Mouse (Mus musculus): ENCODE data around the gene Cavin3. TPM values are rescaled to one million over a fixed set of nuclear protein-coding genes. Genes with fewer than 3 reads are reported as not detected.

The Cavin3 gene
- polyA plus RNA-seq, 1 experiment from 2014 or later, result 17.8 TPM

- H3K4me2 ChIP-seq, result no peak overlapping the region
- no peak overlapping the region for H3K9ac ChIP-seq (ENCODE audit: low read depth, low read length)
- DNase-seq (ENCODE audit: low spot score) (no peak), ATAC-seq (replicated peaks; ENCODE audit: low FRiP score) (no peak)
- H3K27me3 ChIP-seq (replicated peaks; ENCODE audit: control insufficient read depth, insufficient read depth, low read length), result no peaks in the 10 kb centered on the region
- no peak overlapping the region for H3K4me3 ChIP-seq (ENCODE audit: low read depth, low read length)
- H3K27ac ChIP-seq (ENCODE audit: low read depth, low read length), result no peak overlapping the region
- H3K9me3 ChIP-seq (ENCODE audit: control insufficient read depth, low read length), result no peaks in the 10 kb centered on the region
- H3K36me3 ChIP-seq (ENCODE audit: control insufficient read depth, insufficient read depth, low read length), result no peaks in the 10 kb centered on the region
- WGBS, result 73% methylated on average over 6 of the region's 6 CpGs
- H3K4me1 ChIP-seq (replicated peaks; ENCODE audit: control insufficient read depth, insufficient read depth, low read length), result no peaks in the 10 kb centered on the region; the same call in 1 of the 2 replicates
Observed at GRCm38 (mm10) chr7:105487104-105487876, 5.2 kb upstream of the Cavin3 start.

DNA sequence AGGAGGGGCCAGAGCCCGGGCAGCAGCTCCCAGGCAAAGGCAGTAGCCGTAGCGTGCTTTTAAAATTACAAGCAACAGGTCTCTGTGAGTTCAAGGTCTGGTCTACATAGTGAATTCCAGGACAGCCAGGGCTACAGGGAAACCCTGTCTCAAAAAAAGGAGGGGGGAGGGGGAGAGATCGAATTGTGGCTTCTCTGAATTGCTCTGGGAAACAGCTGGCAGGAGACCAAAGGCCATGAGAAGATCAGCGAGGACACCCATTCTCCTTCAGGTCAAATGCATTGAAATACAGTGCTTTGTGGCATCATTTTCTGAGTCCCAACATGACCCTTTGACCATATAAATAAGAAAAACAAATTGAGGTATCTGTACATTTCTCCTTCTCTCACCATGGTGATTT is 2.9 kb upstream of the Cavin3 start:
- DNase-seq (ENCODE audit: low spot score) (no peak), ATAC-seq (replicated peaks; ENCODE audit: low FRiP score) (no peak)
- Histone ChIP-seq H3K4me2 (no peak overlapping the region), H3K9ac (ENCODE audit: low read depth, low read length) (no peak overlapping the region), H3K9me3 (ENCODE audit: control insufficient read depth, low read length) (no peaks in the 10 kb centered on the region), H3K4me3 (ENCODE audit: low read depth, low read length) (no peak overlapping the region), H3K4me1 (replicated peaks; ENCODE audit: control insufficient read depth, insufficient read depth, low read length) (peaks cover 5% of the 10 kb centered on the region), H3K36me3 (ENCODE audit: control insufficient read depth, insufficient read depth, low read length) (no peaks in the 10 kb centered on the region), H3K27ac (ENCODE audit: low read depth, low read length) (no peak overlapping the region), H3K27me3 (replicated peaks; ENCODE audit: control insufficient read depth, insufficient read depth, low read length) (peaks cover 17% of the 10 kb centered on the region)
- 71% methylated on average over 5 of the region's 5 CpGs for WGBS

GRCm38 (mm10) chr7:105482426-105482825 is 326 bp upstream of the Cavin3 start:
- ATAC-seq (replicated peaks; ENCODE audit: low FRiP score) (0 out of 2 replicates have a peak, but pooled peaks have one; percentile 22), DNase-seq (ENCODE audit: low spot score) (peak; percentile 38)
- whole genome bisulfite sequencing, result 43% methylated on average over 8 of the region's 8 CpGs
- Histone ChIP-seq H3K36me3 (ENCODE audit: control insufficient read depth, insufficient read depth, low read length) (no peaks in the 10 kb centered on the region), H3K9me3 (ENCODE audit: control insufficient read depth, low read length) (no peaks in the 10 kb centered on the region), H3K27me3 (replicated peaks; ENCODE audit: control insufficient read depth, insufficient read depth, low read length) (peaks cover 17% of the 10 kb centered on the region), H3K27ac (ENCODE audit: low read depth, low read length) (no peak overlapping the region), H3K4me2 (peak overlapping the region; percentile 81), H3K4me1 (replicated peaks; ENCODE audit: control insufficient read depth, insufficient read depth, low read length) (peaks cover 5% of the 10 kb centered on the region), H3K9ac (ENCODE audit: low read depth, low read length) (peak overlapping the region; percentile 60; the same call in 1 of the 2 replicates), H3K4me3 (ENCODE audit: low read depth, low read length) (peak overlapping the region; percentile 48)

GRCm38 (mm10) chr7:105480561-105481504 is 1.3 kb downstream of the Cavin3 start:
- no peaks in the 10 kb centered on the region for H3K9me3 ChIP-seq (ENCODE audit: control insufficient read depth, low read length)
- no peak overlapping the region for H3K9ac ChIP-seq (ENCODE audit: low read depth, low read length)
- ATAC-seq (replicated peaks; ENCODE audit: low FRiP score) (no peak), DNase-seq (ENCODE audit: low spot score) (no peak)
- H3K4me1 ChIP-seq (replicated peaks; ENCODE audit: control insufficient read depth, insufficient read depth, low read length), result peaks cover 5% of the 10 kb centered on the region
- WGBS, result 67% methylated on average over 23 of the region's 23 CpGs
- H3K27ac ChIP-seq (ENCODE audit: low read depth, low read length), result no peak overlapping the region
- peaks cover 17% of the 10 kb centered on the region for H3K27me3 ChIP-seq (replicated peaks; ENCODE audit: control insufficient read depth, insufficient read depth, low read length)
- peak overlapping the region; percentile 81 for H3K4me2 ChIP-seq
- no peaks in the 10 kb centered on the region for H3K36me3 ChIP-seq (ENCODE audit: control insufficient read depth, insufficient read depth, low read length)
- H3K4me3 ChIP-seq (ENCODE audit: low read depth, low read length), result peak overlapping the region; percentile 48

- H3K27me3 ChIP-seq (replicated peaks; ENCODE audit: control insufficient read depth, insufficient read depth, low read length), result peaks cover 17% of the 10 kb centered on the region
- ATAC-seq (replicated peaks; ENCODE audit: low FRiP score) (no peak), DNase-seq (ENCODE audit: low spot score) (no peak)
- no peak overlapping the region for H3K4me3 ChIP-seq (ENCODE audit: low read depth, low read length)
- no peak overlapping the region for H3K27ac ChIP-seq (ENCODE audit: low read depth, low read length)
- H3K36me3 ChIP-seq (ENCODE audit: control insufficient read depth, insufficient read depth, low read length), result no peaks in the 10 kb centered on the region
- no peaks in the 10 kb centered on the region for H3K9me3 ChIP-seq (ENCODE audit: control insufficient read depth, low read length)
- no peak overlapping the region for H3K9ac ChIP-seq (ENCODE audit: low read depth, low read length)
- 76% methylated on average over 5 of the region's 5 CpGs for WGBS
- no peak overlapping the region for H3K4me2 ChIP-seq
- peaks cover 5% of the 10 kb centered on the region for H3K4me1 ChIP-seq (replicated peaks; ENCODE audit: control insufficient read depth, insufficient read depth, low read length)
Observed at GRCm38 (mm10) chr7:105480081-105480480, 2.0 kb downstream of the Cavin3 start.

GRCm38 (mm10) chr7:105479232-105479631 is 2.9 kb downstream of the Cavin3 start:
- H3K4me2 ChIP-seq, result no peak overlapping the region
- peaks cover 5% of the 10 kb centered on the region for H3K4me1 ChIP-seq (replicated peaks; ENCODE audit: control insufficient read depth, insufficient read depth, low read length)
- no peaks in the 10 kb centered on the region for H3K9me3 ChIP-seq (ENCODE audit: control insufficient read depth, low read length)
- no peak for ATAC-seq (replicated peaks; ENCODE audit: low FRiP score)
- H3K27ac ChIP-seq (ENCODE audit: low read depth, low read length), result no peak overlapping the region
- 77% methylated on average over 6 of the region's 6 CpGs for WGBS
- peaks cover 17% of the 10 kb centered on the region for H3K27me3 ChIP-seq (replicated peaks; ENCODE audit: control insufficient read depth, insufficient read depth, low read length)
- no peak for DNase-seq (ENCODE audit: low spot score)
- no peaks in the 10 kb centered on the region for H3K36me3 ChIP-seq (ENCODE audit: control insufficient read depth, insufficient read depth, low read length)
- no peak overlapping the region for H3K9ac ChIP-seq (ENCODE audit: low read depth, low read length)
- no peak overlapping the region for H3K4me3 ChIP-seq (ENCODE audit: low read depth, low read length)

DNA sequence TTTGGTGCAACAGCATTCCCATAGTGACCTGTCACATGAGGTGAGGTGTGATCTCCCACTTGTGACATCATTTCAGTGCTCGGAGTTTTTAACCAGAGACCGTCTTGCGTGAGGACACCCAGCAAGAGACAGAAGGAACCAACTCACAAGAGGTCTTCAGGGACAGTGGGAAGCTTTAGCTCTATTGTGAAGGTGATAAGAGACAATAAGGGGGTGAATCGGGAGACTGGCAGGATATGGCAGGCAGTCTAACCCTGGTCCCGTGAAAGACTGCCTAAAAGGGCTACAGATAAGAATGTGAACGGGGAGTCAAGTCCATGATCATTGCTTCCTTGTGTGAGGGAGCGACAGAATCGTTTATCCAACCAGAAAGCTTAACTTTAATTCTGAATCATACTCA is 3.8 kb downstream of the Cavin3 start:
- no peak overlapping the region for H3K27ac ChIP-seq (ENCODE audit: low read depth, low read length)
- peaks cover 5% of the 10 kb centered on the region for H3K4me1 ChIP-seq (replicated peaks; ENCODE audit: control insufficient read depth, insufficient read depth, low read length)
- DNase-seq (ENCODE audit: low spot score) (no peak), ATAC-seq (replicated peaks; ENCODE audit: low FRiP score) (no peak)
- no peak overlapping the region for H3K9ac ChIP-seq (ENCODE audit: low read depth, low read length)
- H3K9me3 ChIP-seq (ENCODE audit: control insufficient read depth, low read length), result no peaks in the 10 kb centered on the region
- H3K4me3 ChIP-seq (ENCODE audit: low read depth, low read length), result no peak overlapping the region
- WGBS, result 67% methylated on average over 8 of the region's 8 CpGs
- H3K4me2 ChIP-seq, result no peak overlapping the region
- peaks cover 17% of the 10 kb centered on the region for H3K27me3 ChIP-seq (replicated peaks; ENCODE audit: control insufficient read depth, insufficient read depth, low read length)
- H3K36me3 ChIP-seq (ENCODE audit: control insufficient read depth, insufficient read depth, low read length), result no peaks in the 10 kb centered on the region

- no peak overlapping the region for H3K27ac ChIP-seq (ENCODE audit: low read depth, low read length)
- no peak for ATAC-seq (replicated peaks; ENCODE audit: low FRiP score)
Observed at GRCm38 (mm10) chr7:105477841-105478240, 4.3 kb downstream of the Cavin3 start.

More at GRCm38 (mm10) chr7:105477841-105478240, 4.3 kb downstream of the Cavin3 start:
- 61% methylated on average over 3 of the region's 3 CpGs for WGBS
- Histone ChIP-seq H3K9me3 (ENCODE audit: control insufficient read depth, low read length) (no peaks in the 10 kb centered on the region), H3K4me2 (no peak overlapping the region), H3K9ac (ENCODE audit: low read depth, low read length) (no peak overlapping the region), H3K4me1 (replicated peaks; ENCODE audit: control insufficient read depth, insufficient read depth, low read length) (peaks cover 5% of the 10 kb centered on the region), H3K36me3 (ENCODE audit: control insufficient read depth, insufficient read depth, low read length) (no peaks in the 10 kb centered on the region), H3K27me3 (replicated peaks; ENCODE audit: control insufficient read depth, insufficient read depth, low read length) (peaks cover 17% of the 10 kb centered on the region), H3K4me3 (ENCODE audit: low read depth, low read length) (no peak overlapping the region)
- DNase-seq (ENCODE audit: low spot score), result no peak

Data from liver, embryonic 11.5 days (tissue).